Mouse (Mus musculus): ENCODE results near the gene Ano9. TPM values are rescaled to one million over a fixed set of nuclear protein-coding genes. Genes with fewer than 3 reads are reported as not detected.

Ano9 gene
- polyA plus RNA-seq, 1 experiment from 2014 or later: 4.4 TPM

- Histone ChIP-seq H3K4me3 (ENCODE audit: low read length) (no peak overlapping the region), H3K4me1 (ENCODE audit: control insufficient read depth, insufficient read depth, low read length) (peaks cover 12% of the 10 kb centered on the region), H3K9me3 (ENCODE audit: control insufficient read depth, low read length) (no peaks in the 10 kb centered on the region), H3K27me3 (ENCODE audit: control insufficient read depth, insufficient read depth, low read length) (peaks cover 3% of the 10 kb centered on the region), H3K36me3 (ENCODE audit: control insufficient read depth, insufficient read depth, low read length) (no peaks in the 10 kb centered on the region), H3K9ac (ENCODE audit: low read depth, low read length) (no peak overlapping the region), H3K4me2 (replicated peaks; ENCODE audit: low read depth, low read length) (peak overlapping the region; percentile 17; the same call in 1 of the 2 replicates), H3K27ac (ENCODE audit: low read depth, low read length) (peak overlapping the region; percentile 42)
- WGBS: 51% methylated on average over 15 of the region's 15 CpGs
- peak; percentile 21; the same call in 1 of the 2 replicates for ATAC-seq (ENCODE audit: low FRiP score, low TSS enrichment)
Measured at GRCm38 (mm10) chr7:141094487-141095205, 23.0 kb downstream of the Ano9 start.

- ATAC-seq (ENCODE audit: low FRiP score, low TSS enrichment): 0 out of 2 replicates have a peak, but pooled peaks have one; percentile 28
- no peak overlapping the region for H3K9ac ChIP-seq (ENCODE audit: low read depth, low read length)
- H3K36me3 ChIP-seq (ENCODE audit: control insufficient read depth, insufficient read depth, low read length): no peaks in the 10 kb centered on the region
- H3K27ac ChIP-seq (ENCODE audit: low read depth, low read length): peak overlapping the region; percentile 42; the same call in 1 of the 2 replicates
- H3K4me3 ChIP-seq (ENCODE audit: low read length): no peak overlapping the region
- 72% methylated on average over 6 of the region's 6 CpGs for WGBS
- 0 out of 2 replicates have a peak overlapping the region, but pooled peaks have one; percentile 17 for H3K4me2 ChIP-seq (replicated peaks; ENCODE audit: low read depth, low read length)
- peaks cover 9% of the 10 kb centered on the region for H3K4me1 ChIP-seq (ENCODE audit: control insufficient read depth, insufficient read depth, low read length)
- no peaks in the 10 kb centered on the region for H3K9me3 ChIP-seq (ENCODE audit: control insufficient read depth, low read length)
- H3K27me3 ChIP-seq (ENCODE audit: control insufficient read depth, insufficient read depth, low read length): peaks cover 9% of the 10 kb centered on the region; the same call in 1 of the 2 replicates
Measured at GRCm38 (mm10) chr7:141093950-141094349, 23.7 kb downstream of the Ano9 start.

DNA sequence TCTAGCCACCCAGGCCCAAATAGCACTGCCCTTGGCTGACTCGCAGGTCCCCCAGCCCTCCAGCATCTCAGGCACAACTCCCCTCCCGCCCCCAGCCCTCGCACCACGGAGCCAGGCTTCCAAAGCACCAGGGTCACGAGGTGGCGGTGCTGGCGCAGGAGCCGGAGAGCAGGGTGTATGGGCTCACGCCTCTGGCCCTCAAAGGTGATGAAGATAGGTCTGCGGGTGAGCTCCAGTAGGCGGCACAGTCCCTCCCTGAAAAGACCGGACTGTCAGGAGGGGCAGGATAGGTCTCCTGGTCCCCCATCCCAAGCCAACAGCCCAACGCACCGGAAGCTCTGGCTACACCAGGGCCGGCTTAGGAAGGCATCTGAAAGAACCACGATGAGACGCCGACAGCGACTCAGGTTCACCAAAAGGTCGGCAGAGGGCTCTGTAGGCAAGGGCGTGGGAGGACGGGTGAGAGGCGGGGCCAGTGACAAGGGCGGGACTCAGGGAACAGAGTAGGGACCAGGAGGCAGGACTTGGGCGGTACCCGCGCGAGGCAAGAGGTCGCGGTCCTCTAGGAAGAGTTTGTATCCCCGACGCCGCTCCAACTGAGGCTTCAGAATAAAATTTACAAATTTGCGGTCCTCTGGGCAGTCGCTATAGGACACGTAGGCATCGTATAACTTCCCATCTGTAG, 25.4 kb downstream of the Ano9 start:
- no peaks in the 10 kb centered on the region for H3K36me3 ChIP-seq (ENCODE audit: control insufficient read depth, insufficient read depth, low read length)
- no peak overlapping the region for H3K27ac ChIP-seq (ENCODE audit: low read depth, low read length)
- H3K4me1 ChIP-seq (ENCODE audit: control insufficient read depth, insufficient read depth, low read length): peaks cover 9% of the 10 kb centered on the region
- H3K27me3 ChIP-seq (ENCODE audit: control insufficient read depth, insufficient read depth, low read length): peaks cover 26% of the 10 kb centered on the region
- no peaks in the 10 kb centered on the region for H3K9me3 ChIP-seq (ENCODE audit: control insufficient read depth, low read length)
- 4% methylated on average over 37 of the region's 37 CpGs for WGBS
- peak; percentile 75 for ATAC-seq (ENCODE audit: low FRiP score, low TSS enrichment)
- H3K9ac ChIP-seq (ENCODE audit: low read depth, low read length): peak overlapping the region; percentile 35; the same call in 1 of the 2 replicates
- H3K4me2 ChIP-seq (replicated peaks; ENCODE audit: low read depth, low read length): peak overlapping the region; percentile 37
- peak overlapping the region; percentile 23 for H3K4me3 ChIP-seq (ENCODE audit: low read length)

- H3K27me3 ChIP-seq (ENCODE audit: control insufficient read depth, insufficient read depth, low read length): peaks cover 28% of the 10 kb centered on the region
- ATAC-seq (ENCODE audit: low FRiP score, low TSS enrichment): no peak
Measured at GRCm38 (mm10) chr7:141090228-141090627, 27.4 kb downstream of the Ano9 start.

DNA sequence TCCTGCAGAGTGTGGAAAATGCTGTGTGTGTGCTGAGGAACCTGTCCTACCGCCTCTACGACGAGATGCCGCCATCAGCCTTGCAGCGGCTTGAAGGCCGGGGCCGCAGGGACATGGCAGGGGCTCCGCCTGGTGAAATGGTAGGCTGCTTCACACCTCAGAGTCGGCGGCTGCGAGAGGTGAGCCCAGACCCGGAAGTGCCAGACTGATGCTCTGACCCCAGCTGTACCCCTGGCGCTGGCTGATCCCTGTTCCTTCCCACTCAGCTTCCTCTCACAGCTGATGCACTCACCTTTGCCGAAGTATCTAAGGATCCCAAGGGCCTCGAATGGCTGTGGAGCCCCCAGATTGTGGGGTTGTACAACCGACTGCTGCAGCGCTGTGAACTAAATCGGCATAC, 29.1 kb downstream of the Ano9 start:
- Histone ChIP-seq H3K9me3 (ENCODE audit: control insufficient read depth, low read length) (no peaks in the 10 kb centered on the region), H3K36me3 (ENCODE audit: control insufficient read depth, insufficient read depth, low read length) (no peaks in the 10 kb centered on the region), H3K9ac (ENCODE audit: low read depth, low read length) (no peak overlapping the region), H3K27me3 (ENCODE audit: control insufficient read depth, insufficient read depth, low read length) (peaks cover 28% of the 10 kb centered on the region), H3K4me1 (ENCODE audit: control insufficient read depth, insufficient read depth, low read length) (peaks cover 6% of the 10 kb centered on the region), H3K4me3 (ENCODE audit: low read length) (no peak overlapping the region), H3K4me2 (replicated peaks; ENCODE audit: low read depth, low read length) (peak overlapping the region; percentile 23), H3K27ac (ENCODE audit: low read depth, low read length) (no peak overlapping the region)
- 15% methylated on average over 18 of the region's 18 CpGs for WGBS
- ATAC-seq (ENCODE audit: low FRiP score, low TSS enrichment): no peak

More at GRCm38 (mm10) chr7:141090228-141090627, 27.4 kb downstream of the Ano9 start:
- H3K36me3 ChIP-seq (ENCODE audit: control insufficient read depth, insufficient read depth, low read length): no peaks in the 10 kb centered on the region
- no peaks in the 10 kb centered on the region for H3K9me3 ChIP-seq (ENCODE audit: control insufficient read depth, low read length)
- no peak overlapping the region for H3K27ac ChIP-seq (ENCODE audit: low read depth, low read length)
- no peak overlapping the region for H3K4me2 ChIP-seq (replicated peaks; ENCODE audit: low read depth, low read length)
- peaks cover 9% of the 10 kb centered on the region for H3K4me1 ChIP-seq (ENCODE audit: control insufficient read depth, insufficient read depth, low read length)
- no peak overlapping the region for H3K9ac ChIP-seq (ENCODE audit: low read depth, low read length)
- 74% methylated on average over 8 of the region's 8 CpGs for WGBS
- H3K4me3 ChIP-seq (ENCODE audit: low read length): no peak overlapping the region

- Histone ChIP-seq H3K4me1 (ENCODE audit: control insufficient read depth, insufficient read depth, low read length) (peaks cover 4% of the 10 kb centered on the region), H3K36me3 (ENCODE audit: control insufficient read depth, insufficient read depth, low read length) (no peaks in the 10 kb centered on the region), H3K27ac (ENCODE audit: low read depth, low read length) (no peak overlapping the region), H3K9me3 (ENCODE audit: control insufficient read depth, low read length) (no peaks in the 10 kb centered on the region), H3K27me3 (ENCODE audit: control insufficient read depth, insufficient read depth, low read length) (peaks cover 28% of the 10 kb centered on the region), H3K9ac (ENCODE audit: low read depth, low read length) (no peak overlapping the region), H3K4me2 (replicated peaks; ENCODE audit: low read depth, low read length) (no peak overlapping the region), H3K4me3 (ENCODE audit: low read length) (no peak overlapping the region)
- ATAC-seq (ENCODE audit: low FRiP score, low TSS enrichment): no peak
- WGBS: 32% methylated on average over 8 of the region's 8 CpGs
Measured at GRCm38 (mm10) chr7:141087894-141088293, 29.7 kb downstream of the Ano9 start.

DNA sequence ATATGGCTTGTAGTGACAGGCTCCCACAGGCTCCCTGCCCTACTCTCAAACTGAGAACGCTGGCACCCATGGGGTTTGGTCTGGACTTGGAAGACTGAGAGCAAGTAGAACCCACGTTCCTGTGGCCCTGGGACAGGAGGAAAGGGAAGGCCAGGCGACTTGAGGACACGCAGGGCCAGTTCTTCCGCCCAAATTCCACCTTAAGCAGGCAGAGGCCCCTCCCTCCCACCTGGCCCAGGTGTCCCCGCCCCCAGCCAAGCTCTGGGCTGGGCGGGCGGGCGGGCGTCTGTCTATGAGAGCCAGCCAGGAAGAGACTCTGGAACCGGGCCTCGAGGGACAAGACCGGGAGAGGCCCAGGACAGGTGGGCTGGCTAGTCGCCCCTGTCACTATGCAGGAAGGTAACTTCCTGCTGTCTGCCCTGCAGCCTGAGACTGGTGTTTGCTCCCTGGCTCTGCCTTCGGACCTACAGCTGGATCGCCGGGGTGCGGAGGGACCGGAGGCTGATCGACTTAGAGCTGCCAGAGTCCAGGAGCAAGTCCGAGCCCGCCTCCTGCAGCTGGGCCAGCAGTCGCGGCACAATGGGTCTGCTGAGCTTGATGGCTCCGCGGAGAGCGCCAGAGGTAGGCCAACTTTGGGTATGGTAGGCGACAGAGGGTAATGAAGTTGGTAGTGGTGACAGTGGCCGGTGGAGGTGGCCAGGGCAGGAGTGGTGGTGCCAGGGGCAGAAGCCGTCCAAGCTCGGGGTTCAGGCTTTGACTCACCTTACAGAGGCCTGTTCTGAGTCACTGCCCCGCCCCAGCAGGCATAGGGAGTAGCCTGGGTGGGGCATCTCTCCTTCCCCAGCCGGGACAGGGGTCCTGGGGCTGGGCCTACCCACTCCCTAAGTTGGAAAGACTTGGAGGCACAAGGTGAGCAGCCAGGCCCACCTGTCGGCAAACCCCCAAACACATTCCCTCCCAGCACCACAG, 37.8 kb downstream of the Ano9 start:
- no peaks in the 10 kb centered on the region for H3K4me1 ChIP-seq (ENCODE audit: control insufficient read depth, insufficient read depth, low read length)
- peak overlapping the region; percentile 31 for H3K4me2 ChIP-seq (replicated peaks; ENCODE audit: low read depth, low read length)
- peak overlapping the region; percentile 44 for H3K9ac ChIP-seq (ENCODE audit: low read depth, low read length)
- H3K9me3 ChIP-seq (ENCODE audit: control insufficient read depth, low read length): no peaks in the 10 kb centered on the region
- H3K36me3 ChIP-seq (ENCODE audit: control insufficient read depth, insufficient read depth, low read length): no peaks in the 10 kb centered on the region
- 21% methylated on average over 33 of the region's 34 CpGs for WGBS
- H3K27me3 ChIP-seq (ENCODE audit: control insufficient read depth, insufficient read depth, low read length): no peaks in the 10 kb centered on the region
- no peak for ATAC-seq (ENCODE audit: low FRiP score, low TSS enrichment)
- H3K4me3 ChIP-seq (ENCODE audit: low read length): peak overlapping the region; percentile 28
- H3K27ac ChIP-seq (ENCODE audit: low read depth, low read length): 0 out of 2 replicates have a peak overlapping the region, but pooled peaks have one; percentile 7

GRCm38 (mm10) chr7:141078876-141079275, 38.7 kb downstream of the Ano9 start:
- Histone ChIP-seq H3K4me2 (replicated peaks; ENCODE audit: low read depth, low read length) (no peak overlapping the region), H3K4me3 (ENCODE audit: low read length) (no peak overlapping the region), H3K9me3 (ENCODE audit: control insufficient read depth, low read length) (no peaks in the 10 kb centered on the region), H3K27ac (ENCODE audit: low read depth, low read length) (no peak overlapping the region), H3K36me3 (ENCODE audit: control insufficient read depth, insufficient read depth, low read length) (no peaks in the 10 kb centered on the region), H3K27me3 (ENCODE audit: control insufficient read depth, insufficient read depth, low read length) (no peaks in the 10 kb centered on the region), H3K4me1 (ENCODE audit: control insufficient read depth, insufficient read depth, low read length) (no peaks in the 10 kb centered on the region), H3K9ac (ENCODE audit: low read depth, low read length) (no peak overlapping the region)
- ATAC-seq (ENCODE audit: low FRiP score, low TSS enrichment): no peak; the same call in 1 of the 2 replicates
- WGBS: 76% methylated on average over 4 of the region's 4 CpGs

Data from kidney, embryonic 14.5 days (tissue).